Comparison of ENCODE assay signal across 11 mouse cellular contexts in the genomic region with DNA sequence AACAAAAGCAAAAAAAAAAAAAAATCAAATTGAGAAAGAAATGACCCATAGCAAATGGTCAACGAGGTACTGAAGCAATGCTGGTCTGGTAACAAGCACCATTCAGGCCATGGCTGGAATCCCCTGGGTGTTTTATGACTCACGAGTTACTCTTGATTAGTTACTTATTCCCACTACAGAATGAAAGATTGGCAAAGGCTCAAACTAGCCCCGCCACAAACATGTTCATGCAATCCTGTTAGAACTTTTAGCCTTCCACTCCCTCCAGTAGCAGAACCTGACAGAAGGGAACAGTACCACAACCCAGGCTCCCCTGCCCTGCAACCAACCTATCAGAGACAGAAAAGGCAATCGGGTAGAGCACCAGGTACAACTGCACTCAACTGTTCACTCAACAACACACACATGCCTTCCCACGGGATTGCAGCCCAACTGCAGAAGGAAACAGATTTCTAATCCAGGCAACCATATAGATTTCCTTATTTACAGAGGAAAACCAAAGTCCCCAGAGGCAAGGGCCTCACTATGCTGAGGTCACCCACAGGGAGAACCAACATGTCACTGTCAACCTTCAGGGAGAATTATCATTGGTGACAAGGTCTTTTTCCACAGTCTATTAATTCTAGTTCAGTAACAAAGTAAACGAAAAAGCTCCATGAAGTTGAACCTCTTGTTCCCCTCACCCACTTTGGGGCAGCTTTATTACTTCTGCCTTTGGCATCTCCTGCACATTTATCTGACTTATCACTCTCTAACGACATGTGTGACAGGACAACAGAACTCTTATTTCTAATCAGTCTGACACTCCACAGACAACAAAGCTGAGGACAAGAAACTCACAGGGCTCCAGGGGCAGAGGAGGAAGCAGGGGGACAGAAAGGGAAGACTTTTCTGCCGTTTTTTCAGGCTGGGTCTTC. TPM values are rescaled to one million over a fixed set of nuclear protein-coding genes. Genes with fewer than 3 reads are reported as not detected.
A peak's percentile ranks its signal among the peaks of the same experiment; 100 is the strongest.
DNase-seq lines count a peak whose midpoint lies in the region; ATAC-seq and TF ChIP-seq lines count a peak whose summit lies in the region.
"Had no signal": no experiment of that assay in that cellular context is flagged by ENCODE, and none has a peak within 500 bp of the region (broad histone marks: within the 10 kb centered on the region; RNA-seq: fewer than 3 reads in every experiment).

No protein-coding gene starts in this region.

- no peak for TF ChIP-seq CTCF in kidney, postnatal 0 days (IDR thresholded peaks at IDR 0.05; ENCODE audit: low read depth)

- no peak overlapping the region for H3K9ac ChIP-seq in kidney, postnatal 0 days (ENCODE audit: low read depth, low read length)
- no peak overlapping the region for H3K9ac ChIP-seq in midbrain, embryonic 15.5 days
- no peak overlapping the region for H3K9ac ChIP-seq in hindbrain, embryonic 13.5 days

- no peak overlapping the region for H3K4me3 ChIP-seq in kidney, postnatal 0 days (replicated peaks; ENCODE audit: low read depth, low read length)
- no peak overlapping the region for H3K4me3 ChIP-seq in midbrain, embryonic 15.5 days
- H3K4me3 ChIP-seq in hindbrain, embryonic 13.5 days: no peak overlapping the region

- peak; percentile 74 for DNase-seq in heart, adult 8-10 months (ENCODE audit: low spot score)
- no peak for DNase-seq in heart, postnatal 36 days
- DNase-seq in heart, adult 9 months (ENCODE audit: low spot score in 2 of 2): peak; percentile 71 to 76
- peak; percentile 74 for DNase-seq in kidney, postnatal 0 days (ENCODE audit: low spot score)
- DNase-seq in retina, postnatal 1 day: no peak
- DNase-seq: cerebellum, adult 11-12 months; thymus, postnatal 25 days had no signal

- intact Hi-C loops in heart, postnatal 36 days (cut with DNase I): no loop called here

- peak; percentile 84 for ATAC-seq in kidney, postnatal 0 days (replicated peaks; ENCODE audit: low FRiP score, low read depth)
- 0 out of 2 replicates have a peak, but pooled peaks have one; percentile 5 for ATAC-seq in megakaryocyte progenitor cell, adult 5-6 weeks (replicated peaks; ENCODE audit: poor library complexity)
- ATAC-seq in midbrain, embryonic 15.5 days (replicated peaks): no peak
- ATAC-seq in hindbrain, embryonic 13.5 days (ENCODE audit: low FRiP score): no peak
- ATAC-seq: forebrain, embryonic 14.5 days had no signal

- peak overlapping the region; percentile 89 for H3K27ac ChIP-seq in kidney, postnatal 0 days
- H3K27ac ChIP-seq in midbrain, embryonic 15.5 days: no peak overlapping the region
- H3K27ac ChIP-seq in hindbrain, embryonic 13.5 days: no peak overlapping the region

- 13% methylated on average over 8 of the region's 8 CpGs for WGBS in kidney, postnatal 0 days
- WGBS in midbrain, embryonic 15.5 days: 73% methylated on average over 8 of the region's 8 CpGs
- 72% methylated on average over 8 of the region's 8 CpGs for WGBS in hindbrain, embryonic 13.5 days

- peaks cover 49% of the 10 kb centered on the region for H3K4me1 ChIP-seq in kidney, postnatal 0 days (replicated peaks; ENCODE audit: insufficient read depth, low read length)
- no peaks in the 10 kb centered on the region for H3K4me1 ChIP-seq in midbrain, embryonic 15.5 days
- peaks cover 11% of the 10 kb centered on the region; the same call in 1 of the 2 replicates for H3K4me1 ChIP-seq in hindbrain, embryonic 13.5 days (replicated peaks)

- H3K27me3 ChIP-seq in kidney, postnatal 0 days (ENCODE audit: insufficient read depth, low read length): no peaks in the 10 kb centered on the region
- H3K27me3 ChIP-seq in midbrain, embryonic 15.5 days (replicated peaks): no peaks in the 10 kb centered on the region
- 0 out of 2 replicates have a peak, but pooled peaks cover 3% of the 10 kb centered on the region for H3K27me3 ChIP-seq in hindbrain, embryonic 13.5 days

- H3K36me3 ChIP-seq in kidney, postnatal 0 days (ENCODE audit: insufficient read depth, low read length): no peaks in the 10 kb centered on the region
- H3K36me3 ChIP-seq in midbrain, embryonic 15.5 days (replicated peaks): no peaks in the 10 kb centered on the region
- no peaks in the 10 kb centered on the region for H3K36me3 ChIP-seq in hindbrain, embryonic 13.5 days

- no peaks in the 10 kb centered on the region for H3K9me3 ChIP-seq in kidney, postnatal 0 days (replicated peaks; ENCODE audit: low read length)
- H3K9me3 ChIP-seq in midbrain, embryonic 15.5 days: no peaks in the 10 kb centered on the region
- H3K9me3 ChIP-seq in hindbrain, embryonic 13.5 days: no peaks in the 10 kb centered on the region

- H3K4me2 ChIP-seq in kidney, postnatal 0 days (ENCODE audit: low read length): peak overlapping the region; percentile 27; the same call in 1 of the 2 replicates
- H3K4me2 ChIP-seq in midbrain, embryonic 15.5 days: no peak overlapping the region
- H3K4me2 ChIP-seq in hindbrain, embryonic 13.5 days: no peak overlapping the region

RNA-seq across cellular contexts. Expression of a gene that starts 12.8 kb away (rescaled TPM):
- 1 to 10 TPM; 3.0 to 9.4 (median 6.9) TPM for total RNA-seq in heart, adult 8-10 months (2022)
- total RNA-seq in heart, postnatal 36 days (2021): 1 to 10 TPM; 6.3 to 7.7 TPM
- 20.7 and 22.5 TPM in 2 replicates for polyA plus RNA-seq in kidney, postnatal 0 days (2015; fragmentation: Nextera tagmentation; extraction: Ambion mirVana)
- total RNA-seq in megakaryocyte progenitor cell, adult 5-6 weeks (2015): 6.4 and 8.6 TPM in 2 replicates
- total RNA-seq in megakaryocyte progenitor cell, adult 5-6 weeks (2017): 14.7 and 17.9 TPM in 2 replicates
- 2.0 and 3.6 TPM in 2 replicates for polyA plus RNA-seq in midbrain, embryonic 15.5 days (2015; fragmentation: Nextera tagmentation; extraction: Ambion mirVana)
- 1.1 and 1.5 TPM in 2 replicates for polyA plus RNA-seq in hindbrain, embryonic 13.5 days (2015; fragmentation: Nextera tagmentation; extraction: Ambion mirVana)

Comparison
In these comparisons a context has a peak if more than half of its experiments do, and no peak if none do; other contexts are left out.
1. DNase-seq: peak in heart, adult 8-10 months (single experiment), heart, adult 9 months (2 of 2) and kidney, postnatal 0 days (single experiment); none in heart, postnatal 36 days (0 of 2) and retina, postnatal 1 day (single experiment).
2. ATAC-seq: peak in kidney, postnatal 0 days (single experiment) and megakaryocyte progenitor cell, adult 5-6 weeks (single experiment); none in midbrain, embryonic 15.5 days (single experiment) and hindbrain, embryonic 13.5 days (single experiment).